Mouse (Mus musculus): ENCODE measurements around the gene Hormad2.

Hormad2 gene

GRCm38 (mm10) chr11:4336693-4337283 is 104.1 kb downstream of the Hormad2 start:
- DNase-seq, result no peak

DNA sequence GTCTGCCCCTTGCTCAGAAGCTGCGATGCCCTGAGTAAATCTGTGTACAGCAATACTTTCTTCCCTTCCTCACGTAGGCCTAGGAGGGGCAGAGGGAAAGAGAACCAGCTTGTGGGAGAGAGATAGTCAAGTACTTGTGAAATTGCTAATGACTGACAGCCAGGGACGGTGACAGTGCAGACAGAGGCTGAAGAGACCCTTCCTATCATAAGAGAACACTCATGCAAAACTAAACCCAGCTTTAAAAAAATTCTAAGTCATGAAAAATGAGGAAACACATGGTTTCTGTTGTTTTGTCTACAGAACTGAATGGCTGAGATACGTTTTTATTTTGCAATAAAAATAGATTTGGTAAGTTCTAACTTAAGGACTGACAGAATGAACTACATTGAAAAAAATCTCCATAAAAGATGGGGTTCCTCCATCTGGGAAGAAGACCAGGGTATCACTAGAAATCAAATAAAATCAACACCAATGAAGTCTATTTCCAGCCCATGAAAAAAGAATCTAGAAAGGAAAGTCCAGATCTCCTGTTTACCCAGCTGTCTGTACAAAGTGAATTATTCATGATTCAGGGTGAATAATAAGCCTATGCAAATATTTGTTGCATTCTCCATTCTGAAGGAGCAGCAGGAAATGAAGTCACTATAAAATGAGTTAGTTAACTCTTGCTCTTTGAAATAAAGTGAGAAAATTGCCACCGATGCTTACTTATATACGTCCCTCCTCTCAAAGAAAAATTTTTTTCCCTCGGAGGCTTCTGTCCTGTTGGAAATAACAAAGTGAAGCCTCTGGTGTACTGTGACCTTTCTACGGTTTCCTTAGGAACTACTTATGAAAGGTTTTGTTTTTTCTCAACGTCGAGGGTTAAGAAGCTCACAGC is 104.9 kb downstream of the Hormad2 start:
- DNase-seq, result no peak

DNA sequence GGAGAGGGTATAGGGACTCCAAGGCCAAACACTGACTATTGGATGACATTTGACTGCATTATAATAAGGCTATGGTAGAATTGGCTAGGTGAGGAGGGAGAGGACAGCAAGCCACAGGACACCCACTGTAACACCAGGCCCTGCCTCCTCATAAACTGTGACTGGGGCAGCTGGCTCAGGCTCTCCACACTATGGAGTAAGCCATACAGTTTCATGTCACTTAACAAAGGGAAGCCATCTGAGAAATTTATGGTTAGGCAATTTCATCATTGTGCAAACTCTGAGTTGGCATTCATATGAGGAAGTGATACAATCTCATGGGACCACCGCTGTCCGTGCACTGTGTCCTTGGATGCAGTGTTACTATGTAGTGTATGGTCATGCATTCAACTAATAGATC is 107.9 kb downstream of the Hormad2 start:
- DNase-seq, result no peak

DNA sequence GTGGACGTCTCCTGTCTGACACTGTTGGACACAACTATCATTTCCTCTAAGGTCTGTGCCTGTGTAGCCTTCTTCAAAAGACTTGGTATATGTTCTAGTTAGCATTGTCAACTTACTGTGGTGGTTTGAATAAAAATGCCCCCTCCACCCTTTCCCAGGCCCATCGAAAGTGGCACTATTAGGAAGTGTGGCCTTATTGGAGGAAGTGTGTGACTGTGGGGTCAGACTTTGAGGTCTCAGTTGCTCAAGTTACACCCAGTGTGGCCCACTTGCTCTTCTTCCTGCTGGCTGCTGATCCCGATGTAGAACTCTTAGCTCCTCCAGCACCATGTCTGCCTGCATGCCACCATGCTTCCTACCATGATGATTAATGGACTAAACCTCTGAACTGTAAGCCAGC is 112.7 kb downstream of the Hormad2 start:
- no peak for DNase-seq

- peak; percentile 82 for DNase-seq
Measured at GRCm38 (mm10) chr11:4323481-4323880, 117.4 kb downstream of the Hormad2 start.

- DNase-seq, result no peak
Measured at GRCm38 (mm10) chr11:4322943-4323342, 118.0 kb downstream of the Hormad2 start.

GRCm38 (mm10) chr11:4320876-4321275 is 120.0 kb downstream of the Hormad2 start:
- DNase-seq, result no peak

DNA sequence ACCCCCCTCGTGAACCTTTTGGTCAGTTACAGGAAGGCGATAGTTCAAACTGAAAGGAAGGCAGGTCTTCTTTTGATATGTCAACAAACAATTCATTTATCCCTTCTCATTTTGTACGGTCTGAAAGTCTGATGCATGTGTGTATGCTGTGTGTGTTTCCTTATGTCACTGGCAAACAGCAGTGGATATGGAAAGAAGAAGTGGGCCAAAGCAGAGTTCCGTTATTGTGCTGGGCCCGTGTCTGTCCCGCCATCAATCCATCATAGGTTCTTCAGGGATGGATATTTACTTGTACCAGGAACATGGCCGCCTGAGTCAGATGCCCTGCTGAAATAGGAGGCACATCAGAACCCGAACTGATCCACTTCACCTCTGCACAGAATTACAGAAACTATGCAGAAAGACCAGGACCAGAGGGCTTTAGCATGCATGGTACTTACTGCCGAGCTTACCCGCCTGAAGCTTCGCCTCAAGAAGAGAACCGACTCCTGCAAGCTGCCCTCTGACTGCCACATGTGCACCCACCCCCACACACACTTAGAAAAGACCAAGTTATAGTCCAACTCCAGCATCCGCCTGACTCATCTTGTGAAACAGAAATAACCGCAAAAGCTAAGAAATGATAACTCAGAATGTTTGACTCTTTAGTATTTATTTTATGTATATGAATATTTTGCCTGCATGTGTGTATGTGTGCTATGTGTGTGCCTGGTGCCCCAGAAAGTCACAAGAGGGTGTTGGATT is 121.5 kb downstream of the Hormad2 start:
- DNase-seq, result no peak

GRCm38 (mm10) chr11:4318011-4318410 is 122.9 kb downstream of the Hormad2 start:
- DNase-seq, result no peak

- no peak for DNase-seq
Measured at GRCm38 (mm10) chr11:4317287-4317686, 123.6 kb downstream of the Hormad2 start.

DNA sequence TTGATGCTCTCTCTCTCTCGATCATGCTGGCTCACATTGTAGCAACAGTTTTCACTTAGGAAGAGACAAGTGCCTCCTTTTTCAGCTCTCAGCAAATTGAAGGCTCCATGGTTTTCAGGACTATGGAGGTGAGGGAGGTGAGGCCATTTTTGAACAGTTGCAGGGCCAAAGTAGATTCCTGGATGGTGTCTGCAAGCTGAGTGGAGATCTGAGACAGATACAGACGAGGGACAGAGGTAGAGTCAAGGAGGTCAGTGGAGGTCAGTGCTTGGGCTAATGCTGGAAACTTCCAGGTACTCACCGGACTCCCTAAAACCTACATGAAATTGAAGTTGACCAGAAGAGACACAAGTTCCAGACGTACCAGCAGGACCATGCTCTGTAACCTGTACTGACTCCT is 128.7 kb downstream of the Hormad2 start:
- no peak for DNase-seq

- DNase-seq, result no peak
Measured at GRCm38 (mm10) chr11:4310324-4310723, 130.6 kb downstream of the Hormad2 start.

- DNase-seq, result no peak
Measured at GRCm38 (mm10) chr11:4309613-4310012, 131.3 kb downstream of the Hormad2 start.

DNA sequence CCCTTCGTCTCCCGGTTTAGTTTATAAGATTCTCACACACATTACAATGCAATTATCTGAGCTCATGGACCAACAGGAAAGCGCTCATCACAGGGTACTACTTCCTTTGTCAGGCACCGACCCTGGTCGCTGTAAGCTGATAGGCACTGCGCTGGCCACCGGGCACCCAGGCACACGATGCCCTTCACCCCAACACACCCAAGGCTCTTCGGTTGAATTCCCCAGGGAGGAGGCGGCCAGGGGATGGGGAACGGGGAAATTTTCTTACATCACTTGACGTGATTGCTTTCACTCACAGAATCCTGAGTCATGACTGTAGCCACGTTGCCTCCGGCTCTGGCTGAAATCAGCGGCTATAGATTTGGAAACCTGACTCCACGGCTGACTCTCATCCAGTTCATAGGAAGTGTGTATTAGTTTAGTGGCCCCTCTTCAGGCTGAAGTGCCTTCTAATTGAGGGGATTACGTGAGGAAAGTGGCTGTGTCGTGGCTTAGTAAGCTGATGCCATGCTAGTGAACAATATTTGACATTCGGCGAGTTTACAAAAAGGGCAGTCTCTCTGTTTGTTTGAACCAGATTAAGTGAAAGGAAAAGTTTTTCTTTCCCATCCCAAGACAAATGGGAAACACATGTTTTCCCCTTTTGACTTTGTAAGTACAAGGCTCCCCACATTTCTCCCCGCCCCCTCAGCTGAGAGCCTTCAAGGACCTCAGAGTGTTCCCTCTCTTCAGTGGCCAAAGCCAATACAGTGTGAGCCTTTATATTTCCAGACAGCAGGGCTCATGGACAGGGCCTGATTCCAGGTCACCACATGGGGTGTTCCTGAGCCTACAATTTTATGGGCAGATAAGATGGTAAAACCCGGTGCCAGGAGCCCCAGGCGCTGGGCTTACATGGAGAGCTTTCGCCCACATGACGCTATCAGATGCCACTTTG is 132.1 kb downstream of the Hormad2 start:
- DNase-seq, result no peak

DNA sequence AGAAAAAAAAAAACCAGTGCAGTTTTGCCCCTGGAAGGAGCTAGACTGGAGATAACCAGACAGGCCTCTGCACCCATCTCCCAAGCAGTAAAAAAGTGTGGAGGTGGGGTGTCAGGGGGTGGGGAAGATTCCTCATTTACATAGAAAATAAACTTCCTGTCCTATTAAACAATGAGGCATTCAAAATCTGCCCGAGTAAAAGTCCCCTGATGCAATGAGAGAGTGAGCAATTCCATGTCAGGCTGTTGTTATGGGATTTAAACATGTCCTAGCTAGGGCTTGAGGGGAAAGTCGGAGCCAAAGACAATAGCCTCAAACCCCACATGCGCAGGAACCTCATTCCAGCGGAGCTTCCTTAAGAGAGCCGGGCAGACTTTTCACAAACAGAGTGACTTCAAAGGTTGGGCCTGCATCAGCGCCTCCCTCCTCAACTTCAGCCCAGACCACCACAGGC is 132.8 kb downstream of the Hormad2 start:
- no peak for DNase-seq

GRCm38 (mm10) chr11:4306086-4306485 is 134.8 kb downstream of the Hormad2 start:
- DNase-seq, result no peak

- no peak for DNase-seq
Measured at GRCm38 (mm10) chr11:4305090-4305489, 135.8 kb downstream of the Hormad2 start.

- DNase-seq, result no peak
Measured at GRCm38 (mm10) chr11:4304203-4304602, 136.7 kb downstream of the Hormad2 start.

- no peak for DNase-seq
Measured at GRCm38 (mm10) chr11:4303033-4303432, 137.9 kb downstream of the Hormad2 start.

- DNase-seq, result no peak
Measured at GRCm38 (mm10) chr11:4302363-4302913, 138.5 kb downstream of the Hormad2 start.

DNA sequence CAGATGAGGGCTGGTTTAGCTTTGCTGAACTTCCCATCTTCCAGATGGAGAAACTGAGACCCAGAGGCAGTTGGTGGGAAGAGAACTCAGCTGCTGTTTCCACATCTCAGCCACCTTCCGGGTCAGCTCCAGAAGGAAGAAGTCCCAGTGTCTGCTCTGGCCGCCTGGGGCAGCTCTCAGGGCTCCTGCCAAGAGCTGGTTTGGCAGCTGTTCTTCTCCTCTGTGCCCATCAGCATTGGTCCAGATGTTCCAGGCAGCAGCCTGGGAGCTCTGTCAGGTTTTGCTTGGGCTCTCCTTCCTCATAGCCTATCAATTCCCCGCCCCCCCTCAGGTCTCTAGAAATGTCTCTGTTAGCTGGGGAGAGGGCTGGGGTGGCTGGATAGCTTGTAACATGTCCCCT is 140.2 kb downstream of the Hormad2 start:
- DNase-seq, result no peak

All from cerebellum, adult 11-12 months (tissue).